Mouse (Mus musculus): ENCODE data around the gene Tmem263.
A peak's percentile ranks its signal among the peaks of the same experiment; 100 is the strongest.

Tmem263 gene

DNA sequence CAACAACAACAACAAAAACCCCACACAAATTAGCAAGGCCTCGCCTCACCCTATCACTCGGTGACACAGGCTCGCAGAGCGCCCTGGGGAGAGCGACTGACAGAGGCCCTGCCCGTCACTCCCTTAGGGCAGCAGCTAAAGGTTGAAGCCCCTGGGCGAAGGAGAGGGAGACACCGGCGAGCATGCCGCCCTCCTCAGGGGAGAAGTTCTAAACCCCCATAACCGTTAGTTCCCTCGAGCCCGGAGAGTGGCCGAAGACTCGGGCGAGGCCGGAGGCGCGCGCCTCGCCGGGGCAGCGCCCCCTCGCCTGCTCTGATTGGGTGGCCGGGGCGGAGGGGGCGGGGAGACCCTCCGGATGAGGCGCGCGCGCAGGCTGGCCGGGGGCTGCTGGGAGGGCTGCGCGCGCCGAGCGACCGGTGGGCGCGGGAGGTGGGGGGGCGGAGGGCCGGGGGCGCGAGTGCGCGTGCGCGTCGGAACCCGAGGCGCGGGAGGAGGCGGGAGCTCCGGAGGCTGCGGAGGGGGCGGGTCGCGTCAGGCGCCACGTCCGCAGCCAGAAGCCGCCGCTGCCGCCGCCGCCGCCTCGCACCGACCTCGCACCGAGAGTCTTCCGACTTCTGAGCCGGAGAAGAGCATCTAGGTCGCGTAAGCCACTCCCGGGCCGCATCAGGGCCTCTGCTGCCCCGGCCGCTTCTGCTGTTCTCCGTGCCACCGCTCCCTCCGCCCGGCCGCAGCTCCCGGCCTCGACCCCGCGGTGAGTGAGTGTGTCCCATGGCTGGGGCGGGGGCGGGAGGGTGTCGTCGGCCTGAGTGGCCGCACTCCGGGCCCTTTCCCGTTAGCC, at the start of gene Tmem263, which contains the start of gene Fhl4:
TSS of gene Tmem263 (plus strand) at position 381 of the 838 bp plus-strand sequence.
TSS of gene Fhl4 (minus strand) at position 249 of the 838 bp plus-strand sequence.
- peak; percentile 89 to 93 for DNase-seq

DNA sequence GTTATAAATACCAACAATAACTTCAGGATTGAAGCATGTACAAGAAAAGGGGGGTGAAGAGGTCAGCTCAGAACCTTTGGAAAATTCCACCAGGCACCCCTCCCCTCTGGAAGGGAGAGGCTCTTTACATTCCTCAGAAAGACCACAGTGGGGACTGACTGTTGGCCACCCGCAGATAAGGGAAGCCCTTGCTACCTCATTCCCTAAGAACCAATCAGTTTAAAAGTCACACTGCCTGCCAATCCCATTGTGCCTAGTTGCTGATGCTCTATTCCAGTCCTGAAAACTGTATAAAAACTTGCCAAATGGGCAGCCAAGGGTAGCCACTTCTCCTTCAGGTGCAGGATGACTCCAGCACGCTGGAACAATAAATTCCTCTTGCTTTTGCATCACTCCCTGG, 47.6 kb upstream of the Tmem263 start:
- no peak for DNase-seq

DNA sequence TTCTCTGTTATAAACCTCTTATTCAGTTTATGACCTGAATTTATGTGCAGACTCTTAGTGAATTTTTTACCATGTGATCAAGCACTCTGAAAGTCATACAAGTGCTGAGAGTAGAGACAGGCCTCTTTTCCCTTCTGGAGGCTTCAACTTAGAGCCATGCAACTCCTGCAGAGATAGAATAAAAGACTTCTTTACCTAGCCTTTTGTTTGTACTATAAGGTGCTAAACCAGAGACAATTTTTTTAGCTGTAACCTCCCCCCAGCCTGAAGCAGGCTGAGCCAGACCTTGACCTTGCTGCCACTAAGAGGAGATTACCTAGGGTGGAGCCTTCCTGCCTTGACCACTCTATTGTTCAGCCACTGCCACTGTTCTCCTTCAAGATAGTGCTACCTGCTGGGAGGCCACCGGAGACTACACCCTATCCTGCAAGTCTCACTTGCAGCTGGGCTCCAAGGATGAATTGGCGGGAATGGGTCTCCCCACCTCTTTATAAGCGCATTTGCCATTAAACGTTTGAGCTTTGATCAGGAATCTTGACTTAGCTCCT, 30.7 kb upstream of the Tmem263 start:
- no peak for DNase-seq

DNA sequence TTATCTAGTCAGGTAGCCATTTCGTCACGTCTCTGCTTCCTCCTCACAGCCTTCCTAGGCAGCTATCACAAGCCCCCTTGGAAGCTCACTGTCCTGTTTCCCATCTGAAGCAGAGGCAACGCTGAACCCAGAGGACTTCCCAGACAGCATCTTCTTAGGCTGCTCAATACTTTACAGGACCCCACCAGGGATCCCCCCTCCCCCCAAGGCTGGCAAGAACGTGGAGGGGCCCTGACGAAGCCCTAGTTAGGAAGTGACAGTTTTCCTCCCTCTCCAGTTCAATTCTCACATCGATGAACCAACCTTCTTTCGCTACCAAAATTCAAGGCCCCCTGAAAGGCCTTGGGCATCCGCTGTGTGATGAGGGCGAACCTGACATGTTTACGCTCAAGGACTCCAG, 586 bp upstream of the Tmem263 start:
- DNase-seq, result peak in 1 of 2 experiments; percentile 31

DNA sequence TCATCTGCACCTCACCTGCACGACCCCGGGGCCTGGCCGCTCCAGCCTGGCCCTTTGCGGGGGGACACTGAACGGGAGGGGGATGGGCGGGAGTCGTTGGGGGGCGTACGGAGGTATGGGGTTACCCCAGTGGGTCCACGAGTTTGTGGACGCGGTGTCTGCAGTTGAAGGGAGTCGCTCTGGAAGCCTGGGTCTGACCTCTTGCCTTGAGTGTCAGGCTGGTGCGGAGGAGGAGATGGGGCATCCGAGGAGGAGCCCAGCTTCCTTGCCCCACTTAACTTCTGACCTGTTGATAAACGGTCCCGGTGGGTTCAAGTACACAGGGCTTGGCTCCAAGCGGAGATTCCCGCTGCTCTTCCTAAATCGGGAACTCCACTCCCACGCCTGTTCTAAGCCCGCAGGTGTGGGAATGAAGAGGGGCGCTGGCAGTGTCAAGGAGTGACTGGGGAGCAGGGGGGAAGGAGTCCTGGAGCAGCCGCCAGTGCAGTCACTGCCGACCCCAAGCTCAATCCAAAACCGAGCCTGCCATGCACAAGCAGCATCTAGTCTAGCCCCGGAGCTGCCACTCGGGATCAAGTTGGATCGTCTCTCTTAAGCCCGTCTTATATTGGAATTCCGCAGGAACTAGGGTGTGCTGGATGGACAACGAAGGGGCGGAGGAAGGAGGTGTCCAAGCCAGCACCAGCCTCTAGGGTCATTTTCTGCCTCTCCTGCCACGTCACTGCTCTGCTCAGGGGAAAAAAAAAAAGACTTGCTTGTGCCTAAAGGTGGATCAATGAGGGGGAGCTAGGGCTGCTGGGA, 858 bp downstream of the Tmem263 start:
- peak; percentile 25 to 43 for DNase-seq

DNA sequence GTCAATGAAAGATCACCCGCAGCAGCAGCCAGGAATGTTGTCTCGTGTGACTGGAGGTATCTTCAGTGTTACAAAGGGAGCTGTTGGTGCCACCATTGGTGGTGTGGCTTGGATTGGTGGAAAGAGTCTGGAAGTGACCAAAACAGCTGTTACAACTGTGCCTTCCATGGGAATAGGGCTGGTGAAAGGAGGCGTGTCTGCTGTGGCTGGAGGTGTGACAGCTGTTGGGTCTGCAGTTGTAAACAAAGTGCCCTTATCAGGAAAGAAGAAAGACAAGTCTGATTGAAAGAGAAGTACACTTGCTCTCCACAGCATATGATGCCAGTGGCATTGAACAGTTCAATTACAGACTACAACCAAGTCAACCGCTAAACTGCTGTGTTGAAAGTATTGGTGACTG, 12.0 kb downstream of the Tmem263 start:
- DNase-seq, result no peak

DNA sequence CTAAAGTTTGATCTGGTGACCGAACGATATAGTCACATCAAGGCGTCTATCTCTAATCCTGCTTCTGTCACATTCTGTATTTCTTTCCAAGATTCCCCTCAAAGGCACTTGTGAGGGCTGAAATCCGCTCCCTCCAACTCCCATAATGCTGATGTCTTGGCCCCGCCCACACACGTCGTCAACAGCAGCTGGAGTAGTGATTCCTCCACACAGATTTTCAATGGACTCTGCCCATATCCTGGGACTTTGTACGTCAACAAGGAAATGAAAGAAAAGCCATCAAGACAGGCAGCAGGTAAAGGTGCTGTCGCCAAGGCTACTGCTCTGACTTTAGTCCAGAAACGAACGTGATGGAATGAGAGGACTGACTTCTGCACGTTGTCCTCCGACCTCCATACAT, 22.8 kb downstream of the Tmem263 start:
- DNase-seq, result no peak

DNA sequence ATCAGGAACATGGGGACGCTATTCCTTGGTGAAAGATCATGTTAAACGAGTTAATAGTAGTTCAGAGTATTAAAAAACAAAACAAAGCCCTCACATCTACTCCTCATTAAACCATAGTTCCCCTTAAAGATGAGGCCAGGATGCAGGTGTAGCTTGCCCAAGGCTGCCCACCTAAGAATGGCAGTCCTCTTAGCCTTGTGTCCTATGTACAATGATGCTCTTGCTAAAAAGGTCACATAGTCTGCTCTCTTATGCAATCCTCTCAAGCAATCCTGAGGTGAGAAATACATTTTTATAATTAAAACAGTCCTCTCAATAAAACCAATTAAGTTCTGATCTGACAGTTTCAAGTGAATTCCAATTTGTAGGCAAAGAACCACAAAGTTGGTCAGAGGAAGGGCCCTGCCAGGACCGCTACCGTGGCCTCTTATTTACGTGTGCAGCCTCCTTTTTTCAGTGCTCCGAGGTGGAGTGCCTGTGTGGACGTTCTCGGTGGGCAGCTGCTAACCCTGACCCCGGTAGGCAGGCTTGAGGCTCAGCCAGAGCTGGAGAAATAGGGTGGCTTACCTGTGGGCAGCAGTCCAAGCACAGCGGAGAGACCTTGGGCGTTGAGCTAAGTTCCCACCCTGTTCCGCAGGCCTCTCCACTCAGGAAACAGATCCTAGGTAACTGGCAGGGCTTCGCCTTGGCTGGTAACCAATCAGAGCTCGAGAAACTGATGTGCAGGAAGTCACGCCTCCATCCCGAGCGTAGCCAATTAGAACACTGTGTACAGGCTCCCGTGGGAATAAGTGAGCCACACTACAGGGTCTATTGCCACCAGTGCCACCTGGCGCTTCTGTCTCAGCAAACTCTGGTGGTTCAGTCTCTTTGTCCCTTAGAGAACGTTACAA, 25.2 kb downstream of the Tmem263 start, which contains the start of gene Mterf2:
TSS of gene Mterf2 (minus strand) at position 633 of the 893 bp plus-strand sequence.
- peak; percentile 92 to 95 for DNase-seq

DNA sequence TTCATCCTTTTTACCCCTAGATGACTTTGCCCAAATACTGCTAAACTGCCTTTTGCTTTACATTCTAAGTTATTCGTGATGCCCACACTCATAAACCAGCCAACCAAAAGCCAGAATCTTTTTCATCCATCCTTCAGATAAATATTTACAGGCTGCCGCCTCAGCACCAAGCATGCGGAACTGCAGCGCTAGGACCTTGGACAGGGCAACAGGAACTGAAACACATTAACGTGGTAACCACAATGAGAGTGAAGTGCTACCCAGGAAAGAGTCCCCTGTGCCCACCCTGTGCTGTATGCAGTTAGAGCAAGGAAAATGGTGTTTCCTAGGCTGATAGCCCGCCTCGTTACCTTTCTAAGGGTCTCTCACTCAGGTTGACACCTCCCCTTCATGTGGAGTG, 26.0 kb downstream of the Tmem263 start:
- peak; percentile 31 to 41 for DNase-seq

DNA sequence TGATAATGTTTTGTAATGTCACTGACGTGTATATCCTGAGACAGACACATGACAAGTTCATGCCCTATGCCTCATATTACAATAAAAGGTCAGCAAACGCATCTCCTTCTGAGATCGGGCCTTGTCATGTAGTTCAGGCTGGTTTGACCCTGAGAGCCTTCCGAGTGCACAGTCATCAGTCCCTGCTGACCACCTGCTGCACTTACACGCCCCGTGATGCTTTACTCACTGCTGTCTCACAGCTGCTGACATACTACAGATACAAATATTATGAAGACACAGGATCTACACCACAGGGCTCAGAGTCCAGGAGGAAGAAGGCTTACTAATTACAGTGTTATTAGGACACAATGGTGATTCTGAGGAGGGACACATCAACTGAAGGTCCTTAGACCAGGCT, 34.1 kb downstream of the Tmem263 start:
- DNase-seq, result no peak

DNA sequence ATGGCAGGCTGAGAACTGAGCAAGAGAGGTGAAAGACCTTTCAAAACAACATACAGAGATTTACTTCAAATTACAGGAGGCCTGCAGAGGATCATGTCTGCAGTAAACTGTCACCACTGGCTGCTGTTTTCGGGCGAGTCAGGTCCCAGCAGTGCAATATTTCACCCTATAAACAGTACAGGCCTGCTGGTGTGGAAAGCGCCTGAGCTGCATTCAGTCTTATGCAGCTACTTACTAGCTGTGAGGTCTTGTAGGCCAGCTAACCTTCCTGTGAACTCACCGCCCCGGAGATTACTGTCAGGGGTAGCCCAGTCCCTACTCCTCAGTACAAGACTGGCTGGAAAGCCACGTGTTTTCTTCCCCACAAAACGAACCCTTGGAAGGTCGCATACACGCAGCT, 39.0 kb downstream of the Tmem263 start:
- no peak for DNase-seq

DNA sequence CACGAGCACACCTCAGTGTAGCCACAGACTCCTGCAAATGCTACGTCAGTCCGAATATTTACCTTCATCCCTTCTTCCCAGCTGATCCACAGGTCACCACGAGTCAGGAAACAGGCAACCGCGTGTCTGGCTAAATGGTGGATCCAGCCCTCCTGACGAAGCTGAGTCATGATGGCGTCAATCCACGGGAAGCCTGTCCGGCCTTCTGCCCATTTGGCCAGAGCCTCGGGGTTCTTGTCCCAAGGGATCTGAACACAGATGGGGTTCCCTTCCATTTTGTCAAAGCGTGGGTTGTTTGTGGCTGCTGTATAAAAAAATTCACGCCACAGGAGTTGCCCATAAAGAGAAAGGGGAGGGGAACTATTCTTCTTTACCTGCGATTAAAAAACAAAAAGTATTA, 43.9 kb downstream of the Tmem263 start:
- DNase-seq, result no peak

DNA sequence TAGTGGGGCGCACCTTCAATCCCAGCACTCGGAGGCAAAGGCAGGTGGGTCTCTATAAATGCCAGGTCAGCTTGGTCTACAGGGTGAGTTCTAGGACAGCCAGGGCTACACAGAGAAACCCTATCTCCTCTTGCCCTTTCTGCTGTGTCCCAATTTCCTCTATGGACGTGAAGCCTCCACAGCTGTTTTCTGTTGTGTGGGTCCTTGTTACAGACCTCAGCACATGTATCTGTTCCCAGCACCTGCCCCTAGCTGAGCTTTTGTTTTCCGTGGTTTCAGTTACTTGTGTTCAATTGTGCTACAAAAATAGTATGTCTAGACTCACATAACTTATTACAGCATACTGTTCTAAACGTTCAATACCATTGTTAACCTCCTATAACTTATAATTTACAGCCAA, 46.8 kb downstream of the Tmem263 start:
- no peak for DNase-seq

DNA sequence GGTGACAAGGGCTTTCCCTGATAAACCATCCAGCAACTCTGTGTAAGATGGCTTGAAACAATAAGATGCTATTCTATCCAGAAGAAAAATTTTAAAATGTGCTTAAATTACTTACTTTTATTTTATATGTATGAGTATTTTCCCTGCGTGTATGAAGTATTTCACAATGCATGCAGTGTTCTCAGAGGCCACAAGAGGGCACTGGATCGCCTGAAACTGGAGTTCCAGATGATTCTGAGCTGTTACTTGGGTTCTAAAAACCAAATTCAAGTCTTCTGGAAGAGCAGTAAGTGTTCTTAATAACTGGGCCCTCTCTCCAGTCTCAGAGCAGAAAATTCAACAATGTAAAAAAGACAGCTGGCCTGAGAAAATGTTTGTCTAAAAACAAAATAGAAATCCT, 51.8 kb downstream of the Tmem263 start:
- peak; percentile 28 to 73 for DNase-seq

DNA sequence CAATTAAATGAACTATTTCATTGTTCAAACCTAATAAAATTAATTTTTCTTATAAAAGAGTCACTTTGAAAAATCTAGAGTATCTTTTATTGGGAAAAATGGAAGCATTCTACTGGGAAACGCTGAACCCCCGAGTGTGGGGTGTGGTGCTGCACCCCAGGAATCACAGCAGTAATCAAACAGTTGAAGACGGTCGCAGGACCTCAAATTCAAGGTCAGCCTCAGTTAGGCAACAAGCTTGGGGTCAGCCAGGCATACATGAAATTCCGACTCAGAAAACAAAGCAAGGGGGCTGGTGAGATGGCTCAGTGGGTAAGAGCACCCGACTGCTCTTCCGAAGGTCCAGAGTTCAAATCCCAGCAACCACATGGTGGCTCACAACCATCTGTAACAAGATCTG, 55.0 kb downstream of the Tmem263 start:
- DNase-seq, result no peak

DNA sequence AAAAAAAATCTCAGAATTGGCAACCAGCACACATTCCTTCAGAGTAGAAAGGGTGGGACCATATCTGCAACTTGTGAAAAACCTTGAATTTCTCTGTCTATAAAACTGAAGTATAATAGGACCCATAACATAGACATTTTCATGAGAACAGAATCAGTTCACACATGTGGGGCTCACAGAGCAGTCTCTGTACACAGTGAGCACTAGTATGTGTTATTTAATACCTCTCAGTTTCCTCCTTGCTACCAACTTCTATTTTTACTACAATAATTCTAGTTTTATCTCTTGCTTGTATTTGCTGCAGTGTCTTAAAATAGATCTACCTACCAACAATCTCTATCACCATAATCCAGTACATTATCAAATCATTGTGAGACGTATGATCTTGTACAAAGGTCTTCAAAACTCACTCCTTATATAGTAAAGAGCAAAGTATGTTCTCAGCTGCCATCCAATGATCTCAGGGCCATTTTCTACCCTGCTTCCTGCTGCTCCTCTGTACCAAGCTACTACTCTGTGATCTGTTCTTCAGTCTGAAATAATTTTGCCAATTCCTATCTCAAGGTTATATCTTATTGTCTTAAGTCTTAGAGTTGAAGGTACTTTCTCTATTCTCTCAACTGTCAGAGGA, 57.7 kb downstream of the Tmem263 start:
- DNase-seq, result no peak

DNA sequence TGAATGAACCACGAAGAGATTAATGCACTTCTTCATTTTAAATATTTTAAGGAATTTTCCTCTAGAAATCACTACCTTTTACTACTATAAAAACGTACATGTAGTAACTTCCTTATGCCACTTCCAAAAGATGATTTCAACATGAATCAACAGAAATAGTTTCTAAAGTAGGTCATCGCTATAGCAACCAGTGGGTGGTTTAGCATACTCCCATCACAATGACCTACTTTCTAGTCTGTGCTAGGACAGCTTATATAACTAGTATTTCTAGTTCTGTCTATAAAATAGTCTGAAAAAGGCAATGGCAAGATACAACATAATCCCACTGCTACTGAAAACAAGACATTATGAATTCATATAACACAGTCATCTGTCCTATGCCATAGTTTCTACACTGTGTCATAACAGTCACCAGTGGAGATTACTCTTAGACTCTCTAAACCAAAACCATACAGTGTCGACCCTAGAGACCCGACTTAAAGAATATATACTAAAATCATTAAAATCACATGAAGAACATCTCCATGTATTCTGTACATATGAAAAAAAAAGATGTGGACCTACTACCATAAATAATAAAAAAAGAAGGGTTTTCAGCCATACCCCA, 59.4 kb downstream of the Tmem263 start:
- no peak for DNase-seq

DNA sequence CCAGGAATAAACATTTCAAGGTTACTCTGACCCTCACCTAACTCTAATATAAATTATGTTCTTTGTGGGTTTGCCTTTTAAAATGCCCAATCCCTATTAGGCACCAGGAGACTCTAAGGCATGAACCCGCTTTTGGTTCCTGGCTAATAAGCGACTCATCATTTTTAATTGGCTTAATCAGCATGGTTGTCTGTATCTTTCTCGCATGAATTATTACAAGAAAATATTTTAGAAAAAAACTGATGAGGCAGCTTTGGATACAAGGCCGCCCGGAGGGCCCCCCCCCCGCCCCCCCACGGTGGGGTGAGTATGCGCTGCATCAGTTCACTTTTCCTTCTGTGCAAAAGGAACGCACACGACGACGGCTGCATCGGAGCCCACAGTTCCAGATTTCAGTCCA, 62.4 kb downstream of the Tmem263 start:
- DNase-seq, result no peak

DNA sequence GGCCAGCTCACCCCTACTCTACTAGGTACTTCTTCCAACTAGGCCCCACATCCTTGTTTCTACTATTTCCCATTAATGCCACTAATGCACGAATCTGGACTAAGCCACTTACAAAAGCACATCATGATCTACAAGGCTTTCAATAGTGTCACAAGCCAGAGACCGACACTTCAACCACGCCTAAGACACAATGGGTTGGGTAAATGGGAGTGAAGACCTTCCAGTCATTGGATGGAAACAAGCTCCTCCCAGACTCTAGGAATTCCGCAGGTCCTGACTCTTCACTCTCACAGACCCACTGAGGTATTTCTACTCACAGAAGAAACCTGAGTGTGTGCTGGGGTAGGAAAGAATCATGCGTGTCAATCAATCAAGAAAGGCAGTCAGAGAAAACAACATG, 62.9 kb downstream of the Tmem263 start:
- DNase-seq, result no peak
